Mouse (Mus musculus): ENCODE results near the gene Sfpq. TPM values are rescaled to one million over a fixed set of nuclear protein-coding genes. Genes with fewer than 3 reads are reported as not detected.
A peak's percentile ranks its signal among the peaks of the same experiment; 100 is the strongest.

Sfpq gene
- total RNA-seq, 1 experiment, result 384 TPM

GRCm38 (mm10) chr4:127051121-127051520, 30.0 kb downstream of the Sfpq start:
- no peak overlapping the region for H3K9ac ChIP-seq (ENCODE audit: insufficient read depth, low read depth, low read length, poor library complexity, severe bottlenecking)
- H3K27ac ChIP-seq (ENCODE audit: insufficient read depth, low read depth, low read length, poor library complexity, severe bottlenecking), result no peak overlapping the region
- peaks cover 28% of the 10 kb centered on the region for H3K36me3 ChIP-seq (ENCODE audit: control insufficient read depth, insufficient read depth, low read length, poor library complexity, severe bottlenecking)
- peaks cover 2 to 3% of the 10 kb centered on the region in 2 experiments; a peak in 2 of 4 replicates for H3K4me1 ChIP-seq (ENCODE audit: control insufficient read depth in 2 of 2, insufficient read depth in 2 of 2, low read length in 2 of 2, poor library complexity in 1 of 2)
- no peak overlapping the region for H3K4me3 ChIP-seq (ENCODE audit: insufficient read depth in 1 of 2, low read depth in 1 of 2, low read length in 2 of 2, poor library complexity in 1 of 2, severe bottlenecking in 1 of 2)
- no peak for DNase-seq (ENCODE audit: low read depth, low spot score)
- no peaks in the 10 kb centered on the region for H3K9me3 ChIP-seq (ENCODE audit: control insufficient read depth, insufficient read depth, low read depth, low read length)
- in situ Hi-C loops (cut with MboI; ENCODE audit: low sequenced_read_pairs in 2 of 2, unreplicated experiment in 2 of 2), result no loop called here
- TF ChIP-seq CHD2 (IDR thresholded peaks at IDR 0.05; ENCODE audit: low read depth, low read length), result no peak
- TF ChIP-seq HCFC1 (IDR thresholded peaks at IDR 0.05; ENCODE audit: borderline replicate concordance, insufficient read depth, low read length), result no peak
- TF ChIP-seq MAFK (IDR thresholded peaks at IDR 0.05; ENCODE audit: insufficient read depth, low read depth, low read length), result no peak
- no peak for TF ChIP-seq ZNF384 (IDR thresholded peaks at IDR 0.05; ENCODE audit: low read depth, low read length)
- TF ChIP-seq ZC3H11A (IDR thresholded peaks at IDR 0.05; ENCODE audit: borderline replicate concordance, low read depth, low read length), result no peak

DNA sequence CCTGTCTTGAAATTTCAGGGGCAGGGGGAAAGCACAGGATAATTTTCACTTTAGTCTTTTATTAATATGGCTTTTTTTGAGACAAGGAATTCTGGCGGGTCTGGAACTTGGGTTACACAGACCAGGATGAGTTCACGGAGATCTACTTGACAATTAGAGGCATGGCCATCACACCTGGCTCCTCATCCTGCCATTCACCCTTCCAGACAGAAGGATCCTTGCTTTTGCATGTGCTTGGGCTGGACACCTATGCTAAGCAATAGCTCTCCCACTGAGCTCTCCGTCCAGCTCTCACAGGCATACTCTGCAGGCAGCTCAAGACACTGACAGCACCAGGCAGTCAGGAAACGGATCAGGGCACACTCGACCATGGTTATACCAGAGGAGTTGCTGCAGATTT, 31.9 kb downstream of the Sfpq start:
- no peaks in the 10 kb centered on the region for H3K9me3 ChIP-seq (ENCODE audit: control insufficient read depth, insufficient read depth, low read depth, low read length)
- in situ Hi-C loops (cut with MboI; ENCODE audit: low sequenced_read_pairs in 2 of 2, unreplicated experiment in 2 of 2), result no loop called here
- no peak for TF ChIP-seq CHD2 (IDR thresholded peaks at IDR 0.05; ENCODE audit: low read depth, low read length)
- peaks cover 2 to 3% of the 10 kb centered on the region in 2 experiments; a peak in 2 of 4 replicates for H3K4me1 ChIP-seq (ENCODE audit: control insufficient read depth in 2 of 2, insufficient read depth in 2 of 2, low read length in 2 of 2, poor library complexity in 1 of 2)
- peaks cover 25% of the 10 kb centered on the region for H3K36me3 ChIP-seq (ENCODE audit: control insufficient read depth, insufficient read depth, low read length, poor library complexity, severe bottlenecking)
- H3K27ac ChIP-seq (ENCODE audit: insufficient read depth, low read depth, low read length, poor library complexity, severe bottlenecking), result no peak overlapping the region
- DNase-seq (ENCODE audit: low read depth, low spot score), result no peak
- H3K9ac ChIP-seq (ENCODE audit: insufficient read depth, low read depth, low read length, poor library complexity, severe bottlenecking), result no peak overlapping the region
- H3K4me3 ChIP-seq (ENCODE audit: insufficient read depth in 1 of 2, low read depth in 1 of 2, low read length in 2 of 2, poor library complexity in 1 of 2, severe bottlenecking in 1 of 2), result no peak overlapping the region

DNA sequence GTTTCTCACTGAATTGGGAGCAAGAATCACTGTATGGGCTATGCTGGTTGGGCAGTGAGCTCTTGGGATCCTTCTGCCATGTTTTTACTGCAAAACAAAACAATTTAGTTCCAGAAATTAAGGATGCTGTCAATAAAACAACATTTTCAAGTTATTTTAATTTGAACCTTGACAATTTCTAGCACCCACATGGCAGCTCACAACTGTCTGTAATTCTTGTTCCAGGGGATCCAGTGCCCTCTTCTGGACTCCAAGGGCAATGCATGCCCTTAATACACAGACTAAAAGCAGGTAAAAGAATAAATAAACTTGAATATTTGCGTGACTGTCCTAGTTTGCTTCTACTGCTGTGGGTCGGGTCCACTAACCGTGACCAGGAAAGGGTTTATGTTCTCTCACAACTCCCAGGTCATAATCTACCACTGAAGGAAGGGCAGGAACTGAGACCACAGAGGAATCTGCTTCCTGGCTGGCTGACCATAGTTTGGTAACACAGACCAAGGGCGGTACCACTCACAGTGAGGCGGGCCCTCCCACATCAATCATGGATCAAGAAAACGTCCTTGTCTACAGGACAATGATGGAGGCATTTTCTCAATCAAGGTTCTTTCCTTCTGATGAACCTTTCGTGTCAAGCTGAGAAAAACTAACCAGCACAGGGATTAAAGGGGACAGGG, 33.5 kb downstream of the Sfpq start:
- no peak for DNase-seq (ENCODE audit: low read depth, low spot score)
- peaks cover 3% of the 10 kb centered on the region in 2 experiments; a peak in 2 of 4 replicates for H3K4me1 ChIP-seq (ENCODE audit: control insufficient read depth in 2 of 2, insufficient read depth in 2 of 2, low read length in 2 of 2, poor library complexity in 1 of 2)
- peaks cover 17% of the 10 kb centered on the region for H3K36me3 ChIP-seq (ENCODE audit: control insufficient read depth, insufficient read depth, low read length, poor library complexity, severe bottlenecking)
- H3K9ac ChIP-seq (ENCODE audit: insufficient read depth, low read depth, low read length, poor library complexity, severe bottlenecking), result no peak overlapping the region
- in situ Hi-C loops (cut with MboI; ENCODE audit: low sequenced_read_pairs in 2 of 2, unreplicated experiment in 2 of 2), result no loop called here
- no peak overlapping the region for H3K4me3 ChIP-seq (ENCODE audit: insufficient read depth in 1 of 2, low read depth in 1 of 2, low read length in 2 of 2, poor library complexity in 1 of 2, severe bottlenecking in 1 of 2)
- no peak overlapping the region for H3K27ac ChIP-seq (ENCODE audit: insufficient read depth, low read depth, low read length, poor library complexity, severe bottlenecking)
- H3K9me3 ChIP-seq (ENCODE audit: control insufficient read depth, insufficient read depth, low read depth, low read length), result no peaks in the 10 kb centered on the region
- TF ChIP-seq HCFC1 (IDR thresholded peaks at IDR 0.05; ENCODE audit: borderline replicate concordance, insufficient read depth, low read length), result no peak
- TF ChIP-seq ZC3H11A (IDR thresholded peaks at IDR 0.05; ENCODE audit: borderline replicate concordance, low read depth, low read length), result no peak
- no peak for TF ChIP-seq CHD2 (IDR thresholded peaks at IDR 0.05; ENCODE audit: low read depth, low read length)
- no peak for TF ChIP-seq MAFK (IDR thresholded peaks at IDR 0.05; ENCODE audit: insufficient read depth, low read depth, low read length)
- TF ChIP-seq ZNF384 (IDR thresholded peaks at IDR 0.05; ENCODE audit: low read depth, low read length), result no peak

DNA sequence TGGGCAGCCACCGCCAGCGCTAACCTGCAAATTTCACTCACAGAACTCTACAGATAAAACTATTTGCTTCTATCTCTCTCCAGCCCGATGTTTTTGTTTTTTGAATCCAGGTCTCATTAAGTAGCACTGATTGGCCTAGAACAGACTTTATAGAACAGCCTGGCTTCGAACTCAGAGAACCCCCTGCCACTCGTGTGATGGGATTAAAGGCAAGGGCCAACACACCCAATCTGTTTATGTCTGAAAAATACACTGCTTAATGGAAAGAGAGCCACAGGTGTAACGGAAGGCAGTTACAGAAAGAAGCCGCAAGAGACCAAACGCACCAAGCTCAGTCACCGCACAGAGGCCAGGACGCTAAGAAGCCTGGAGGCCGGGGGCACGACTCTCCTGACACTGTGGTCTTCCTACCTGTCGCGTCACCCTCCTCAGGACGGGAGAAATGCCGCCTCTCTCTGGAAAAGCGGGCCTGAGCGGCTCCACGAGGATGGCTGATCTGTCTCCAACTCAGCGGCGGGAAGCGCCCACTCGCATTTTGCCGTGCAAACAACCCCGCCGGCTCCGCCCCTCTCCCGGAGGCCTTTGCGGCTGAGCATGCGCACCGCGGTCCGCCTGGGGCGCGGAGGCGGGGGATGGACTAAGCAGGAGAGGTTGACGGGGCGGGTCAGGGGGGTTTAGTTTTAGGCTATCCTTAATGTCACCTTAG, 39.6 kb downstream of the Sfpq start, which contains the start of gene Zmym1:
TSS of gene Zmym1 (minus strand) at position 568 of the 706 bp plus-strand sequence.
- H3K4me3 ChIP-seq (ENCODE audit: insufficient read depth in 1 of 2, low read depth in 1 of 2, low read length in 2 of 2, poor library complexity in 1 of 2, severe bottlenecking in 1 of 2), result peak within 1 kb of the TSS; percentile 82 to 86
- H3K27ac ChIP-seq (ENCODE audit: insufficient read depth, low read depth, low read length, poor library complexity, severe bottlenecking), result peak within 1 kb of the TSS; percentile 20; the same call in 1 of the 2 replicates
- H3K9me3 ChIP-seq (ENCODE audit: control insufficient read depth, insufficient read depth, low read depth, low read length), result no peaks in the 10 kb centered on the region
- H3K9ac ChIP-seq (ENCODE audit: insufficient read depth, low read depth, low read length, poor library complexity, severe bottlenecking), result peak within 1 kb of the TSS; percentile 90
- peak; percentile 71; the same call in 1 of the 2 replicates for TF ChIP-seq HCFC1 (IDR thresholded peaks at IDR 0.05; ENCODE audit: borderline replicate concordance, insufficient read depth, low read length)
- TF ChIP-seq MAFK (IDR thresholded peaks at IDR 0.05; ENCODE audit: insufficient read depth, low read depth, low read length), result no peak
- in situ Hi-C loops (cut with MboI; ENCODE audit: low sequenced_read_pairs in 2 of 2, unreplicated experiment in 2 of 2), result loop anchor here in 1 of 2 experiments (10.0 kb wide), 1 partner anchor 184 kb away; the partner anchor contains the start of gene Smim12
- H3K36me3 ChIP-seq (ENCODE audit: control insufficient read depth, insufficient read depth, low read length, poor library complexity, severe bottlenecking), result peaks cover 6% of the 10 kb centered on the region
- H3K4me1 ChIP-seq (ENCODE audit: control insufficient read depth in 2 of 2, insufficient read depth in 2 of 2, low read length in 2 of 2, poor library complexity in 1 of 2), result peaks cover 0 to 6% of the 10 kb centered on the region in 2 experiments; a peak in 2 of 4 replicates
- DNase-seq (ENCODE audit: low read depth, low spot score), result peak; percentile 82
